Comparison of ENCODE assay signal across 17 mouse cellular contexts in the genomic region with DNA sequence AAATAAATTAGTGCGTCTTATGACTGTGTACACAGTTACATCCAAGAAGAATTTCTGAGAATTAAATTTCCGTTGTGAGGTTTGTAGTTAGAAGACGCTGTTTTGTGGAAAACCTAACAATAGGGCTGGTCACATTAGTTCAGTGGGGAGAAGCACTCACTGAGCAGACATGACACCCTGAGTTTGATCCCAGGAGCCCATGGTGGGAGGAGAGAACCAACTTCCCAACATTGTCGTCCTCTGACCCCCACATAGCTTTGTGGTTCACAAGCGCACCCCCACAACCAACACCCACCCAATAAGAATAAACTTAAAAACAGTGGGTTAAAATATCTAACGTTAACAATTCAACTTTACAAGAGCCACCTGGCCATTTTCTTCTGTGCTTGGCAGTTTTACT.
"Had no signal": no experiment of that assay in that cellular context is flagged by ENCODE, and none has a peak within 500 bp of the region (broad histone marks: within the 10 kb centered on the region; RNA-seq: fewer than 3 reads in every experiment).

No protein-coding gene starts in this region.

- H3K27me3 ChIP-seq: lung, embryonic 15.5 days; midbrain, embryonic 13.5 days; midbrain, embryonic 15.5 days; neural tube, embryonic 12.5 days; stomach, embryonic 15.5 days had no signal

- H3K9ac ChIP-seq: lung, embryonic 15.5 days; midbrain, embryonic 13.5 days; midbrain, embryonic 15.5 days; neural tube, embryonic 12.5 days; stomach, embryonic 15.5 days had no signal

- H3K27ac ChIP-seq: lung, embryonic 15.5 days; macrophage; midbrain, embryonic 13.5 days; midbrain, embryonic 15.5 days; neural tube, embryonic 12.5 days; stomach, embryonic 15.5 days; stomach, postnatal 0 days had no signal

- DNase-seq: lung, adult 2 months; lung, postnatal 14 days; lung, postnatal 36 days; right cerebral cortex, postnatal 14 days; thymus, adult 2 months; thymus, postnatal 25 days; thymus, postnatal 4 days had no signal

- ATAC-seq: lung, postnatal 0 days; midbrain, embryonic 13.5 days; midbrain, embryonic 15.5 days had no signal

- H3K36me3 ChIP-seq: lung, embryonic 15.5 days; midbrain, embryonic 13.5 days; midbrain, embryonic 15.5 days; neural tube, embryonic 12.5 days; stomach, embryonic 15.5 days had no signal

- H3K4me2 ChIP-seq: lung, embryonic 15.5 days; midbrain, embryonic 11.5 days; midbrain, embryonic 13.5 days; midbrain, embryonic 15.5 days; neural tube, embryonic 12.5 days; stomach, embryonic 15.5 days had no signal

- H3K4me3 ChIP-seq: lung, embryonic 15.5 days; megakaryocyte, embryonic 14.5 days; midbrain, embryonic 13.5 days; midbrain, embryonic 15.5 days; neural tube, embryonic 12.5 days; stomach, embryonic 15.5 days had no signal

- H3K4me1 ChIP-seq: midbrain, embryonic 13.5 days; midbrain, embryonic 15.5 days; neural tube, embryonic 12.5 days; stomach, embryonic 15.5 days had no signal

- H3K9me3 ChIP-seq: lung, embryonic 15.5 days; midbrain, embryonic 13.5 days; midbrain, embryonic 15.5 days; neural tube, embryonic 12.5 days; stomach, embryonic 15.5 days had no signal
